Mouse (Mus musculus) CH12.LX (cell line): ENCODE results near the gene Socs3. TPM values are rescaled to one million over a fixed set of nuclear protein-coding genes. Genes with fewer than 3 reads are reported as not detected.
A peak's percentile ranks its signal among the peaks of the same experiment; 100 is the strongest.

ENCODE experiments used
- DNase-seq: peaks from one replicate; pipeline ENCODE4 v3.0.0-alpha.2; 2013; ENCODE audit errors: extremely low read depth
- H3K27ac ChIP-seq: 2 replicates; pipeline ENCODE4 v1.5.1; 2012; ENCODE audit warnings: low read depth, mild to moderate bottlenecking, control low read depth, moderate library complexity; ENCODE audit not compliant: insufficient read depth
- H3K27me3 ChIP-seq: replicated peaks from 2 replicates; pipeline ENCODE3; 2012; ENCODE audit warnings: inconsistent platforms
- H3K36me3 ChIP-seq, 2 experiments: replicated peaks in 1 of 2; 2 replicates each; pipeline versions ENCODE3 to v1.6.1; 2012; ENCODE audit warnings: inconsistent platforms in 1 of 2, low read length in 1 of 2, mild to moderate bottlenecking in 1 of 2, mixed read lengths in 1 of 2, moderate library complexity in 1 of 2; ENCODE audit not compliant: control insufficient read depth in 1 of 2, insufficient read depth in 1 of 2
- H3K4me1 ChIP-seq, 2 experiments: 2 replicates each; pipeline ENCODE4 v1.6.1; 2012; ENCODE audit warnings: inconsistent platforms in 1 of 2, moderate library complexity in 1 of 2; ENCODE audit not compliant: insufficient read depth in 2 of 2, control insufficient read depth in 1 of 2
- H3K4me2 ChIP-seq: 2 replicates; pipeline ENCODE4 v1.6.1; 2012; ENCODE audit warnings: low read depth, mild to moderate bottlenecking, control low read depth; ENCODE audit not compliant: poor library complexity, insufficient read depth, severe bottlenecking
- H3K4me3 ChIP-seq, 3 experiments: fragments of 150-350 bp in 1 of 3; sonication (generic) in 1 of 3; replicated peaks in 1 of 3; 2 replicates each; pipeline versions ENCODE3 to v1.5.1; 2011 to 2012; ENCODE audit warnings: low read depth in 2 of 3, low read length in 2 of 3, mild to moderate bottlenecking in 2 of 3, moderate library complexity in 2 of 3, control low read depth in 1 of 3, improper control_type of control experiment in 1 of 3, inconsistent platforms in 1 of 3, mixed read lengths in 1 of 3; ENCODE audit not compliant: poor library complexity in 1 of 3
- H3K79me2 ChIP-seq: replicated peaks from 2 replicates; pipeline ENCODE4 v1.6.1; 2012; ENCODE audit warnings: mild to moderate bottlenecking, moderate library complexity; ENCODE audit not compliant: control insufficient read depth, poor library complexity, insufficient read depth, severe bottlenecking; ENCODE audit errors: extremely low read depth
- H3K9ac ChIP-seq: 2 replicates; pipeline ENCODE4 v1.6.1; 2012; ENCODE audit warnings: low read depth, mild to moderate bottlenecking, control low read depth, moderate library complexity; ENCODE audit not compliant: insufficient read depth
- H3K9me3 ChIP-seq: replicated peaks from 2 replicates; pipeline ENCODE3; 2012; ENCODE audit warnings: low read length, inconsistent platforms, mixed read lengths
- BHLHE40 ChIP-seq: IDR thresholded peaks from 2 replicates; pipeline ENCODE4 v1.6.1; 2011; ENCODE audit warnings: mild to moderate bottlenecking, low read depth, low read length, improper control_type of control experiment
- CHD2 ChIP-seq: IDR thresholded peaks from 2 replicates; pipeline ENCODE4 v1.6.1; 2011; ENCODE audit warnings: low read length, improper control_type of control experiment
- E2F4 ChIP-seq: IDR thresholded peaks from 2 replicates; pipeline ENCODE4 v1.6.1; 2011; ENCODE audit warnings: low read depth, low read length, improper control_type of control experiment; ENCODE audit not compliant: insufficient replicate concordance
- GABPA ChIP-seq: IDR thresholded peaks from 2 replicates; pipeline ENCODE4 v1.6.1; 2012; ENCODE audit warnings: low read depth, low read length, improper control_type of control experiment, inconsistent platforms; ENCODE audit not compliant: insufficient replicate concordance
- IRF4 ChIP-seq: IDR thresholded peaks from 2 replicates; pipeline ENCODE4 v1.6.1; 2014; ENCODE audit warnings: low read depth, mild to moderate bottlenecking, inconsistent platforms, low read length, improper control_type of control experiment
- JUND ChIP-seq: conservative IDR thresholded peaks from 2 replicates; pipeline ENCODE4 v1.6.1; 2011; ENCODE audit warnings: low read depth, low read length, improper control_type of control experiment
- MAX ChIP-seq: IDR thresholded peaks from 2 replicates; pipeline ENCODE4 v1.6.1; 2011; ENCODE audit warnings: low read length, improper control_type of control experiment
- MXI1 ChIP-seq: IDR thresholded peaks from 2 replicates; pipeline ENCODE4 v1.6.1; 2011; ENCODE audit warnings: mild to moderate bottlenecking, low read depth, low read length, improper control_type of control experiment
- POLR2A ChIP-seq: IDR thresholded peaks from 2 replicates; pipeline ENCODE4 v1.6.1; 2011; ENCODE audit warnings: low read depth, mild to moderate bottlenecking, improper control_type of control experiment, low read length
- SIN3A ChIP-seq: IDR thresholded peaks from 2 replicates; pipeline ENCODE4 v1.6.1; 2012; ENCODE audit warnings: low read length, improper control_type of control experiment, inconsistent platforms
- SMC3 ChIP-seq: IDR thresholded peaks from 2 replicates; pipeline ENCODE4 v1.6.1; 2011; ENCODE audit warnings: low read depth, low read length, improper control_type of control experiment
- USF2 ChIP-seq: conservative IDR thresholded peaks from 2 replicates; pipeline ENCODE4 v1.6.1; 2011; ENCODE audit warnings: low read depth, low read length, improper control_type of control experiment
- ZKSCAN1 ChIP-seq: IDR thresholded peaks from 2 replicates; pipeline ENCODE4 v1.6.1; 2012; ENCODE audit warnings: low read depth, inconsistent platforms, low read length, improper control_type of control experiment, borderline replicate concordance
- ZNF384 ChIP-seq: IDR thresholded peaks from 2 replicates; pipeline ENCODE4 v1.6.1; 2012; ENCODE audit warnings: low read depth, low read length, improper control_type of control experiment, inconsistent platforms
- dilution Hi-C: fragments of 300-500 bp; cut with MboI; formaldehyde crosslinking; loops from 2 replicates; pipeline ENCODE4 v1.14.3; 2020; ENCODE audit warnings: low sequenced_read_pairs; ENCODE audit not compliant: extremely low pct_unique_long_range_greater_than_20kb, extremely low pct_ligation_motif_present
- in situ Hi-C: fragments of 300-500 bp; cut with MboI; formaldehyde crosslinking; loops from 3 replicates; pipeline ENCODE4 v1.14.3; 2019; ENCODE audit warnings: low sequenced_read_pairs, low pct_ligation_motif_present, low pct_unique_long_range_greater_than_20kb, mixed read lengths
- polyA plus RNA-seq: library from polyadenylated mRNA; unstranded; fragments of >175 nt; gene quantifications from 2 replicates; pipeline ENCODE4 v1.2.1, GENCODE M21; 2012; ENCODE audit warnings: low read depth; ENCODE audit not compliant: insufficient read length
- total RNA-seq, 2 experiments: library from RNA; depleted of rRNA; stranded (reverse); fragments of 300-350 nt in 1 of 2; fragments of >200 nt in 1 of 2; gene quantifications; 2 replicates each; pipeline ENCODE4 v1.2.3; 2012 to 2014

Socs3 gene
- total and polyA plus RNA-seq, 3 experiments = 0.83 to 4.7 (median 1.2) TPM

- no peaks in the 10 kb centered on the region for H3K79me2 ChIP-seq
- H3K27me3 ChIP-seq = peaks cover 60% of the 10 kb centered on the region
- H3K9me3 ChIP-seq = peaks cover 12% of the 10 kb centered on the region
- H3K4me3 ChIP-seq = no peak overlapping the region
- DNase-seq = no peak
- H3K4me1 ChIP-seq = peaks cover 8 to 10% of the 10 kb centered on the region in 2 experiments
- no peak overlapping the region for H3K9ac ChIP-seq
- no peaks in the 10 kb centered on the region for H3K36me3 ChIP-seq
- H3K4me2 ChIP-seq = no peak overlapping the region
- no peak for TF ChIP-seq SMC3
- TF ChIP-seq CHD2 = peak; percentile 62
- in situ Hi-C loops (loop anchor here (5.0 kb wide), 1 partner anchor 33 kb away; no protein-coding TSS in a partner anchor), dilution Hi-C loops (no loop called here)
- H3K27ac ChIP-seq = no peak overlapping the region
Observed at GRCm38 (mm10) chr11:117919211-117919610, 50.6 kb downstream of the Socs3 start.

GRCm38 (mm10) chr11:117918541-117918940 lies 51.3 kb downstream of the Socs3 start:
- no peak overlapping the region for H3K4me2 ChIP-seq
- in situ Hi-C loops (loop anchor here (5.0 kb wide), 1 partner anchor 34 kb away; no protein-coding TSS in a partner anchor), dilution Hi-C loops (no loop called here)
- H3K27me3 ChIP-seq = peaks cover 62% of the 10 kb centered on the region
- H3K9me3 ChIP-seq = peaks cover 12% of the 10 kb centered on the region
- no peak overlapping the region for H3K27ac ChIP-seq
- H3K36me3 ChIP-seq = no peaks in the 10 kb centered on the region
- peaks cover 8 to 10% of the 10 kb centered on the region in 2 experiments for H3K4me1 ChIP-seq
- no peak for TF ChIP-seq ZKSCAN1
- TF ChIP-seq POLR2A = no peak
- TF ChIP-seq BHLHE40 = no peak
- TF ChIP-seq CHD2 = no peak
- no peak for TF ChIP-seq IRF4
- TF ChIP-seq JUND = no peak
- no peak for TF ChIP-seq MXI1
- no peak for TF ChIP-seq ZNF384
- TF ChIP-seq GABPA = no peak
- no peak for TF ChIP-seq SIN3A
- TF ChIP-seq E2F4 = no peak
- no peak for TF ChIP-seq USF2
- no peak for TF ChIP-seq MAX
- no peak overlapping the region for H3K4me3 ChIP-seq
- H3K79me2 ChIP-seq = no peaks in the 10 kb centered on the region
- H3K9ac ChIP-seq = no peak overlapping the region
- no peak for DNase-seq

Other genes starting within 250 kb of the Socs3 start
- gene Tmc8, start 188.0 kb downstream of the Socs3 start, total RNA-seq (2012; rRNA removed) = 4.0 and 6.1 TPM in 2 replicates
- 1.4 and 2.2 TPM in 2 replicates for gene Tmc8, start 188.0 kb downstream of the Socs3 start, total RNA-seq (2014; rRNA removed)
- gene Tmc8, start 188.0 kb downstream of the Socs3 start, polyA plus RNA-seq = 8.8 and 9.8 TPM in 2 replicates
- 24.8 and 26.8 TPM in 2 replicates for gene Tmc6, start 187.8 kb downstream of the Socs3 start, total RNA-seq (2012; rRNA removed)
- 16.3 and 16.8 TPM in 2 replicates for gene Tmc6, start 187.8 kb downstream of the Socs3 start, total RNA-seq (2014; rRNA removed)
- gene Tmc6, start 187.8 kb downstream of the Socs3 start, polyA plus RNA-seq = 28.4 and 30.0 TPM in 2 replicates
- 0.46 and 0.93 TPM in 2 replicates for gene 6030468B19Rik, start 172.4 kb downstream of the Socs3 start, total RNA-seq (2012; rRNA removed)
- 1.3 and 1.5 TPM in 2 replicates for gene 6030468B19Rik, start 172.4 kb downstream of the Socs3 start, total RNA-seq (2014; rRNA removed)
- gene 6030468B19Rik, start 172.4 kb downstream of the Socs3 start, polyA plus RNA-seq = 1.4 and 1.7 TPM in 2 replicates
- 0.59 and 1.0 TPM in 2 replicates for gene Gm20708, start 160.4 kb downstream of the Socs3 start, total RNA-seq (2012; rRNA removed)
- gene Gm20708, start 160.4 kb downstream of the Socs3 start, total RNA-seq (2014; rRNA removed) = 0.50 TPM in 1 of 2 replicates, not detected in the other
- 0.80 and 1.6 TPM in 2 replicates for gene Gm20708, start 160.4 kb downstream of the Socs3 start, polyA plus RNA-seq
- 362 and 409 TPM in 2 replicates for gene Syngr2, start 160.4 kb downstream of the Socs3 start, total RNA-seq (2012; rRNA removed)
- gene Syngr2, start 160.4 kb downstream of the Socs3 start, total RNA-seq (2014; rRNA removed) = 395 and 553 TPM in 2 replicates
- gene Syngr2, start 160.4 kb downstream of the Socs3 start, polyA plus RNA-seq = 513 and 654 TPM in 2 replicates
- gene Afmid, start 144.1 kb downstream of the Socs3 start, total RNA-seq (2012; rRNA removed) = 6.8 and 7.3 TPM in 2 replicates
- gene Afmid, start 144.1 kb downstream of the Socs3 start, total RNA-seq (2014; rRNA removed) = 5.0 and 5.7 TPM in 2 replicates
- 7.1 and 7.5 TPM in 2 replicates for gene Afmid, start 144.1 kb downstream of the Socs3 start, polyA plus RNA-seq
- 235 and 236 TPM in 2 replicates for gene Tk1, start 144.0 kb downstream of the Socs3 start, total RNA-seq (2012; rRNA removed)
- gene Tk1, start 144.0 kb downstream of the Socs3 start, total RNA-seq (2014; rRNA removed) = 146 and 149 TPM in 2 replicates
- 158 and 179 TPM in 2 replicates for gene Tk1, start 144.0 kb downstream of the Socs3 start, polyA plus RNA-seq
- gene Birc5, start 120.8 kb downstream of the Socs3 start, total RNA-seq (2012; rRNA removed) = 193 and 237 TPM in 2 replicates
- 242 and 270 TPM in 2 replicates for gene Birc5, start 120.8 kb downstream of the Socs3 start, total RNA-seq (2014; rRNA removed)
- gene Birc5, start 120.8 kb downstream of the Socs3 start, polyA plus RNA-seq = 286 and 289 TPM in 2 replicates
- not detected in 2 replicates for gene Tmem235, start 109.3 kb downstream of the Socs3 start, total RNA-seq (2012; rRNA removed)
- gene Tmem235, start 109.3 kb downstream of the Socs3 start, total RNA-seq (2014; rRNA removed) = not detected in 2 replicates
- gene Tmem235, start 109.3 kb downstream of the Socs3 start, polyA plus RNA-seq = not detected in 2 replicates
- not detected in 2 replicates for gene Tha1, start 96.6 kb downstream of the Socs3 start, total RNA-seq (2012; rRNA removed)
- not detected in 2 replicates for gene Tha1, start 96.6 kb downstream of the Socs3 start, total RNA-seq (2014; rRNA removed)
- gene Tha1, start 96.6 kb downstream of the Socs3 start, polyA plus RNA-seq = not detected in 2 replicates
- 60.5 and 64.5 TPM in 2 replicates for gene Pgs1, start 16.2 kb upstream of the Socs3 start, total RNA-seq (2012; rRNA removed)
- gene Pgs1, start 16.2 kb upstream of the Socs3 start, total RNA-seq (2014; rRNA removed) = 38.1 and 39.8 TPM in 2 replicates
- gene Pgs1, start 16.2 kb upstream of the Socs3 start, polyA plus RNA-seq = 50.4 and 50.8 TPM in 2 replicates
- gene Dnah17, start 160.6 kb upstream of the Socs3 start, total RNA-seq (2012; rRNA removed) = 0.08 TPM in 2 replicates
- gene Dnah17, start 160.6 kb upstream of the Socs3 start, total RNA-seq (2014; rRNA removed) = 0.04 TPM in 1 of 2 replicates, not detected in the other
- gene Dnah17, start 160.6 kb upstream of the Socs3 start, polyA plus RNA-seq = 0.23 and 0.34 TPM in 2 replicates